Mouse (Mus musculus) urinary bladder, adult 18-20 months (tissue): ENCODE results near the gene Creb3l1.
A peak's percentile ranks its signal among the peaks of the same experiment; 100 is the strongest.

Experiments
- DNase-seq, 2 experiments: peaks; one replicate each; pipeline ENCODE4 v3.0.0; 2022; ENCODE audit warnings: low spot score in 2 of 2, mixed read lengths in 2 of 2

Creb3l1 gene

DNA sequence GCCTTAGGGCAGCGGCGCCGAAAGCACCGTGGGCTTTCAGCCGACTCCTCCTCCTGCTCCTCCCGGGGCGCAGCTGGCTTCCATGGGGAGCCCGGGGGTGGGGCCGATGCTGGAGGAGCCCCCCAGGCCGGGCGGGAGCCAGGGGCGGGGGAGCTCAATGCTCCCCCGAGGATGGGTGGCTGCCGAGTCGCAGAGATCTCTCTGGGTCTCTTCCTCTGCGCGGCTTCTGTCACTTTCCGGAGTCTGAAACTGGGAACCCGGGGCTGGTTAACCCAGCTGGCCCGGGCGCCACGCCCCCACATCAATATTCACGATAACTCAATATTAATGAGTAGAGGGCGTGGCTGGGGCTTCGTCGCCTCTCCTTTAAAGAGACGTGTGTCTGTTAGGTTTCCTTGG is at the start of gene Creb3l1:
TSS of gene Creb3l1 (minus strand) at position 229 of the 399 bp plus-strand sequence.
- peak in 1 of 2 experiments; percentile 61 for DNase-seq

GRCm38 (mm10) chr2:92071143-92071542 is 46.8 kb upstream of the Creb3l1 start:
- no peak for DNase-seq

DNA sequence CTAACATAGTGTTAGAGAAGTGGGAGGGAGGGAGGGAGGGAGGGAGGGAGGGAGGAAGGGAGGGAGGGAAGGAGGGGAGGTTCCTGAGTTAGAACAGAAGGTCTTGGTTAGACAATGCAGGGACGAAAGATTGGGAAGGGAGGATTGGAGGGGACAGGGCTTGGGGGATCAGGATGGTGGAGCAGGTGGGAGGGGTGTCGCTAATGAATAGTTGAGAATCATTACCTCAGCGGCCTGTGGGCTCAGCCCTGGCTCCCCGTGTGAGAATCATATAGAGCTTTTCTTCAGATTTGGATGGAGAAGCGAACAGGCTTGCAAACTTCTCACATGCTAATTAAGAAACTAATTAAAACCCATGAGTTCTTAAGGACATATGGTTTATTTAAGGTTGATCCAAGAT is 45.3 kb upstream of the Creb3l1 start:
- no peak for DNase-seq

DNA sequence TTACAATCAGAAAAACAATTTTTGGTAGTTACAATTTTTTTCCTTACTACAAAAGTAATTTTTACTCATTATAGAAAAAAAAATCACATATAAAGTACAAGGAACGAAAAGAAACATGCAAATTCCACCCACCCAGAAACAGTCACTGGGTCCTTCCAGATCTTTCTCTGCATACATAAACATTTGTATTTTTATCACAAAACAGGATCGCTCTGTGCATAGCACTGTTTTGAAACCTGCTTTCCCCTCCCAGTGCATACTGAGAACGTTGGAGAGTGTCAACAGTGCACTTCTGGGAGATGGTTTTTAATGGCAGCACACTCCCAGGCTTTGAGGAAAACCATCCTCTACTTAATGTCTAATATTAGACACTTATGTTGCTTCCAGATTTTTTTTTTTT is 43.3 kb upstream of the Creb3l1 start:
- no peak for DNase-seq

DNA sequence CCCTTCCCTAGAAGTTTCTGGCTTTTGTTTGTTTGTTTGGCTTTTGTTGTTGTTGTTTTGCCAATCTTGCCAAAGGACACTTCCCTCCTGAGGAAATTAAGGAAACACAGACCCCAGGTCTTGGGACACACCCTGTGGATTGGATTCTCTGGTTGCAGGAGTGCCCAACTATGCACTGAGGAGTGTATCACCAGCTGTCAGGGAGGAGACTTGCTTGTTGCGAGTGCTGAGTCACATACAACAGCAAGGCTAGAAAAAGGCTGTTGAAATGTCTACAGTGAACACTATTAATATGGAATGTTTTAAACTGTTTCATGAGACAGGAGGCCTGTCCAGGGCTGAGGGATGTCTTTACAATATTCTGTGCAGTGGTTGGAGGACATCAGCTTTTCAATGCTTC is 42.6 kb upstream of the Creb3l1 start:
- no peak for DNase-seq

DNA sequence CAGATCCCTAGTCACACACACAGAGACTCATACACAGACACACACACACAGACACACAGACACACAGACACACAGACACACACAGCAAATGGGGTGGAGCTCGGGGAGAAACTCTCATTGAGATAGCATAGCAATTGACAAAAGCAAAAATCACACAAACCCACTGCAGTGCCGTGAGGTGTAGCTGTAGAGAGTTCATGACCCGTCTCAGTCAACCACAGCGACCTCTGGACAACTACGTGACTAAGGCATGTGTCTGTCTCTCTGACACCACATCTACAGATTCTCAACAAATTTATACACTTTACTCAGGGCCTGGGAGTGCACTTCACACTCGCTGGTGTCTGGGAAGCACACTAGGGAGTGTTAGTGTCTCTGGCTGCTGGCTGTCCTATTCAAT is 41.6 kb upstream of the Creb3l1 start:
- no peak for DNase-seq

DNA sequence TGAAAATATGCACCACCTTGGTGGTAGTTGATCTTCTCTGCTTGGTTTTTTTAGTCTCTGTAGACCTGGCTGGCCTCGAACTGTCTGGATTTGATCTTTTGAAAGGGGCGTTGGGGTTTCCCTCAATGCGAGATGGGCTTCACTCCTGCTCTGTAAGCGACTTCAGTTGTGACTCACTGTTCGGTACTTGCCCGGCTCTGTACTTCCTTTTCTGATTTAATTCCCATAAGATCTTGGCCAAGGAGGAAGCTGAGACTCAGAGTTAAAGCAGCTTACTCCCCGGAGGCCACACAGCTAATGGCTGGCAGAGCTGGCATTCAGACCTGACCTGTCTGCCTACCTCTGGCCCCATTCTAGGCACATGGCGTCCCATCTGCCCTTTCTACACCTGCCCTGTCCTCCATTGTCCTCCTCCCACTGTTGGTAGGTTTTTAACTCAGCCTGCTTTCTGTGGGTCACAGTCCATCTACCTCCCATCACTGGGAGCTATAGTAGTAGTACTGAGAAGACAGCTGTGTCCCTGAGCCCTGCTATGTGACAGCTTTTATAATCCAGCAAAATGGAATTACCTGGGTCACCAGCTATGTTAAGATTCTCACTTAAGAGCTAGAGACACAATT is 41.1 kb upstream of the Creb3l1 start:
- no peak for DNase-seq

DNA sequence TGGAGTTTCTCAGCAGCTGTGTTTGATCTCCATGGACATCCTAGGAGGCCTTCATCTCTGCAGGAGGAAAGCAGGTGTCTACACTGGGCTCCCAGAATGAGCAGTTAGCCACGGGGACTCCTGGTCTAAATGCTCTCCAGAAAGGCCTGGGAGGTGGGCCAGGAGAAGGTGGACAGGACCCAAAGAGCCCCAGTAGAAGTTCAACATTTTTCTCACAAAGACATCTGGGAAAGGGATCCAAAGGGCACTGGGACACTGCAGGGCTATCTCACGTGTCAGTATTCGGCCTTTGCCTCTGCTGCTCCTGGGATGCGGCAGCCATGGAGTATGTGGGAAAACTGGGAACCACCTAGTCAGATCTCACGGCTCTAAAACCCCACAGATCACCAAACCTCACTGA is 38.8 kb upstream of the Creb3l1 start:
- DNase-seq = no peak

DNA sequence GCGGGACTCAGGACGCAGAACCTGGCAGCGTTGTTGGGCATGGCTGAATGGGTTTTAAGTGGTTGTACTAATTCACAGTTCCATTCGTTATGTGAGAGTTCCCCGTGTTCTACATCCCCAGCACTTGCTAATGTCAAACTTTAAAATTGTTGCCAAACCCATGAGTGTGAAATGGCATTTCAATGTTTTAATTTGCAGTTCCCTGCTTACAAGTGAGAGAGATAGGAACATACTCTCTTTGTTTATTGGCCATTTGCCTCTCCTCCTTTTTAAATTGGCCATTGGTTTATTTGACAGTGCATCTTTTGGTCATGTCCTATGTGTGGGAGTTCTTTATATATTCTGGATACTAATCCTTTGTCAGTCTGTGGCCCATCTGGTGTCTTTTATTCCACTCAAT is 37.0 kb upstream of the Creb3l1 start:
- DNase-seq = no peak

GRCm38 (mm10) chr2:92060291-92060690 is 36.0 kb upstream of the Creb3l1 start:
- no peak for DNase-seq

DNA sequence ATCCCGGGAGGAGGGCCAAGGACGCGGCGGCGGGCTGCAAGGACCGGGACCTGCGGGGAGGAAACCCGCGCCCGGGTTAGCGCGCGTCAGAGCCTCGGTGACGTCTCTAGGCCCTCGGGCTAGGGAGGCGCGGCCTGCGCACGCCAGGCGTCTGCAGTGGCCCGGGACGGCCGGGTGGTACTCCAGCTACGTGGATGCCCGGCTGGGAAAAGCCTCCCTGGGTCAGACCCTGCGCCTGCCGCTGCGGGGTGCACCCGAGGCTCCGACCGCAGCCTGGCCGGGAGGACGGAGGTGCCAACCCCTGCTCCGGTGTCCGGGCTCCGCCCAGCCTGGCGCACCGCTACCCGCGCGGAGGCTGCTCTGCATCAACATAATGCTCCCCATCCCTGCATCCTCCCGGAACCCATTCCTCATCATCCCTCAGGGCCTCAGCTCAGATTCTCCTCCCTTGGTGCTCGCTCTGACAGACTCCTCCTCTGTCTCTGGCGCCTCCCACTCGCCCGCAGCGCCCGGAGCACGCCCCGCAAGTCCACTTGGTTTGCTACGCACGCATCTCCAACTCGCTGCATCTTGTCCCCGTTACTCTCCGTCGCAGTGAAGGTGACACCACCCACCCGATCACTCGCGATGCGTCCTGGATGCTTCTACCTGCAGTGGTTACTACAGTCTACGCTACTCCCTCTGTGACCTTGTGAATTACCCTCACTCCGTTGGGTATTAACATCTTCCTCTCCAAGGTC is 35.3 kb upstream of the Creb3l1 start:
- DNase-seq = peak; percentile 16 to 49

GRCm38 (mm10) chr2:92058936-92059335 is 34.6 kb upstream of the Creb3l1 start:
- DNase-seq = no peak

GRCm38 (mm10) chr2:92058469-92058868 is 34.2 kb upstream of the Creb3l1 start:
- peak; percentile 80 to 83 for DNase-seq

GRCm38 (mm10) chr2:92056760-92057159 is 32.5 kb upstream of the Creb3l1 start:
- DNase-seq = no peak

GRCm38 (mm10) chr2:92055831-92056236 is 31.5 kb upstream of the Creb3l1 start:
- DNase-seq = peak in 1 of 2 experiments; percentile 55

DNA sequence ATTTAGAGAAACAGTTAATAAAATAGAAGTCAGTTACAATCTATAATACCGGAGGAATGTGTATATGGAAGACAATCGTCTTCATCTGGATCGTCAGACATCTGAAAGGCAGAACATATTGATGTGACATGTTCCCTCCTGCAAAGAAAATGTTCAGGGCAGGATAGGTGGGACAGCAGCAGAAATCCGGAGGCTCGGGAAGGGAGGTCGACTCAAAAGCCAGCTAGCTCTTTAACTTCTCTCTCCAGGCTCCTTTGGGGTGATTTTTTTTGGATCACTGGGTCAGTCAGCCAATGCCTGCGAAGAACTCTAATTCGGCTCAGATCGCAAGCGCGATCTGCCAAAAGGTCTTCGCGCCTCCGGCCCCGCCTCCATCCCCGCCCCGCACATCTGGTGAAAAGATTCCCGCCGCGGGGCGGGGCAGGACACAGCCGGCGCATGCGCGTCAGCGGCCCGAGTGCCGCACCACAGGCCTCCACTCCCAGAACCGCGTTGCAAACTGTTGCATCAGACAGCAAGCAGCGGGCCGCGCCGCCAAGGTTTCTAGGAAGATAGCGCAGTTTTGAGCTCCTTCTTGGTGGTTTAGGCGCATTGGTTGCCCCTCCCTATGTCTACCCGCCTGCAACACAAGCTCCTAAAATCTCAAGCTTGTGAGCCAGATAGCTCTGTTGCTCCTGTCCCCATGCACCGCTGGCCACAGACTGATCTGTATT is 31.0 kb upstream of the Creb3l1 start:
- DNase-seq = peak; percentile 82 to 89

- DNase-seq = no peak
These were observed 28.5 kb upstream of the Creb3l1 start for GRCm38 (mm10) chr2:92052754-92053153.

GRCm38 (mm10) chr2:92052188-92052587 is 27.9 kb upstream of the Creb3l1 start:
- DNase-seq = peak in 1 of 2 experiments; percentile 43

- no peak for DNase-seq
These were observed 23.9 kb upstream of the Creb3l1 start for GRCm38 (mm10) chr2:92048034-92048690.

DNA sequence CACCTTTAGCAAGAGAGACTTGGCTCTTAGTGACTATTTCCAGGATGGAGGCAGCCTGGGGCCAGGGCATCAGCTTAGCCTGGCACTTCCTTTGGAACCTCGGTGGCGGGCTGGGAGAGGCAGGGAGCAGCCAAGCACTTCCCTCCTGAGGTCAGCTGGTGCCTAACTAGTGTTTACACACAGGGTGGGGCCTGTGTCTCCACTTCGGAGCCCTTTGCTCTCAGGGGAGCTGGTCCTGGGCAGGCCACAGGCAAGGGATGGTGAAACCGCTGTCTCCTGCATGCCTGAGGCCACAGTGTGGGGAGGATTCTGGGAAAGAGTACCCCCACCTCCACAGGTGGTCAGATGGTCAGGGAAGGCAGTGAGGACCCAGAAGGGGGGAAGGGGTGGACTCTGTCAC is 23.3 kb upstream of the Creb3l1 start:
- no peak for DNase-seq

DNA sequence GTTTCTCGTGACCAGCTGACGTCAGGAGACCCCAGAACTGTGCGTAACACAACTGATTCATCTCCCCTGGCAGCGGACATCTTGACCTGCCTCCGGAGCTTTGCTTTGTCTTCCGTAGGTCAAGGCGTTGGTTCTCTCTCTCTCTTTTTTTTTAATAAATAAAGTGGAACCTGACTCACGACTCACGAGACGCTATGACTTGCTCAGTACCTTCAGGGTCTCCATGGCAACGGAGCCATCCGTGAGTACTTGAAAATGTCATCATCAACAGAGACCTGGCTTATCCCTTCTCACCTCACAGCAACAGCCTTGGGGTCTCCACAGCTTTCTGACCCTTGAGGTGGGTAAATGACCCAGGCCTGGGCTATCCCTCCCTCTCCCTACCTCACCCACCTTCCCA is 19.0 kb upstream of the Creb3l1 start:
- DNase-seq = no peak

DNA sequence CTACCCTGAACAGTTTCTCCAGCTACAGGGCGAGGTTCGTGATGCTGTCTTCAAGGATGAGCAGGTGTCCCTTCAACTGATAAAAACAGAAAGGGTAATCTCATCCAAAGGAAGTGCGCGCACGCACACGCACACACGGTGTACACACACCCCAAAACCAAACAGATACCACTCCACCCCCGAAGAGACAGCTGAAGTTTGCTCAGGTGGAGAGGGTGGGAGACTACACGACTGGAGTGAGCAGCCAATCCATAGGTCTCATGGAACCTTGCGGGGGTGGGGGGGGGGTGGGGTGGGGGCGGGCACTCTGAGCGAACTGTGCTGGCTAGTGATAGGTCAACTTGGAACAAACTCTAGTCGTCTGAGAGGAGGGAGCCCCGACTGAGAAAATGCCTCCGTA is 17.2 kb upstream of the Creb3l1 start:
- no peak for DNase-seq
